Mouse (Mus musculus): ENCODE measurements around the gene Treml1. TPM values are rescaled to one million over a fixed set of nuclear protein-coding genes. Genes with fewer than 3 reads are reported as not detected.

The Treml1 gene
- total RNA-seq, 1 experiment, result 0.40 TPM

GRCm38 (mm10) chr17:48404706-48405105 is 45.0 kb downstream of the Treml1 start:
- no peak overlapping the region for H3K9ac ChIP-seq (ENCODE audit: insufficient read depth, low read depth, low read length, poor library complexity, severe bottlenecking)
- in situ Hi-C loops (cut with MboI; ENCODE audit: low sequenced_read_pairs in 2 of 2, unreplicated experiment in 2 of 2), result no loop called here
- TF ChIP-seq ZNF384 (IDR thresholded peaks at IDR 0.05; ENCODE audit: low read depth, low read length) (no peak), CHD2 (IDR thresholded peaks at IDR 0.05; ENCODE audit: low read depth, low read length) (no peak)

GRCm38 (mm10) chr17:48407154-48407553 is 47.4 kb downstream of the Treml1 start:
- in situ Hi-C loops (cut with MboI; ENCODE audit: low sequenced_read_pairs in 2 of 2, unreplicated experiment in 2 of 2), result no loop called here
- Histone ChIP-seq H3K4me3 (ENCODE audit: insufficient read depth in 1 of 2, low read depth in 1 of 2, low read length in 2 of 2, poor library complexity in 1 of 2, severe bottlenecking in 1 of 2) (no peak overlapping the region), H3K9ac (ENCODE audit: insufficient read depth, low read depth, low read length, poor library complexity, severe bottlenecking) (no peak overlapping the region), H3K36me3 (ENCODE audit: control insufficient read depth, insufficient read depth, low read length, poor library complexity, severe bottlenecking) (peaks cover 7% of the 10 kb centered on the region), H3K9me3 (ENCODE audit: control insufficient read depth, insufficient read depth, low read depth, low read length) (no peaks in the 10 kb centered on the region), H3K4me1 (ENCODE audit: control insufficient read depth in 2 of 2, insufficient read depth in 2 of 2, low read length in 2 of 2, poor library complexity in 1 of 2) (peaks cover 0 to 4% of the 10 kb centered on the region in 2 experiments; a peak in 3 of 4 replicates), H3K27ac (ENCODE audit: insufficient read depth, low read depth, low read length, poor library complexity, severe bottlenecking) (no peak overlapping the region)
- DNase-seq (ENCODE audit: low read depth, low spot score), result no peak
- TF ChIP-seq MAFK (IDR thresholded peaks at IDR 0.05; ENCODE audit: insufficient read depth, low read depth, low read length), result no peak
- no peak for TF ChIP-seq ZNF384 (IDR thresholded peaks at IDR 0.05; ENCODE audit: low read depth, low read length)
- TF ChIP-seq ZC3H11A (IDR thresholded peaks at IDR 0.05; ENCODE audit: borderline replicate concordance, low read depth, low read length), result no peak
- TF ChIP-seq CHD2 (IDR thresholded peaks at IDR 0.05; ENCODE audit: low read depth, low read length), result no peak
- TF ChIP-seq HCFC1 (IDR thresholded peaks at IDR 0.05; ENCODE audit: borderline replicate concordance, insufficient read depth, low read length), result no peak

More at GRCm38 (mm10) chr17:48404706-48405105, 45.0 kb downstream of the Treml1 start:
- Histone ChIP-seq H3K36me3 (ENCODE audit: control insufficient read depth, insufficient read depth, low read length, poor library complexity, severe bottlenecking) (peaks cover 4% of the 10 kb centered on the region), H3K4me1 (ENCODE audit: control insufficient read depth in 2 of 2, insufficient read depth in 2 of 2, low read length in 2 of 2, poor library complexity in 1 of 2) (peaks cover 0 to 4% of the 10 kb centered on the region in 2 experiments; a peak in 2 of 4 replicates), H3K27ac (ENCODE audit: insufficient read depth, low read depth, low read length, poor library complexity, severe bottlenecking) (no peak overlapping the region), H3K9me3 (ENCODE audit: control insufficient read depth, insufficient read depth, low read depth, low read length) (no peaks in the 10 kb centered on the region), H3K4me3 (ENCODE audit: insufficient read depth in 1 of 2, low read depth in 1 of 2, low read length in 2 of 2, poor library complexity in 1 of 2, severe bottlenecking in 1 of 2) (no peak overlapping the region)
- no peak for DNase-seq (ENCODE audit: low read depth, low spot score)

- peak overlapping the region; percentile 98 for H3K9ac ChIP-seq (ENCODE audit: insufficient read depth, low read depth, low read length, poor library complexity, severe bottlenecking)
- H3K9me3 ChIP-seq (ENCODE audit: control insufficient read depth, insufficient read depth, low read depth, low read length), result no peaks in the 10 kb centered on the region
- no peak for TF ChIP-seq CHD2 (IDR thresholded peaks at IDR 0.05; ENCODE audit: low read depth, low read length)
- no peak for TF ChIP-seq HCFC1 (IDR thresholded peaks at IDR 0.05; ENCODE audit: borderline replicate concordance, insufficient read depth, low read length)
- TF ChIP-seq MAFK (IDR thresholded peaks at IDR 0.05; ENCODE audit: insufficient read depth, low read depth, low read length), result no peak
- no peak for TF ChIP-seq ZNF384 (IDR thresholded peaks at IDR 0.05; ENCODE audit: low read depth, low read length)
- TF ChIP-seq ZC3H11A (IDR thresholded peaks at IDR 0.05; ENCODE audit: borderline replicate concordance, low read depth, low read length), result no peak
Measured at GRCm38 (mm10) chr17:48407910-48408525, 48.3 kb downstream of the Treml1 start.

GRCm38 (mm10) chr17:48408526-48409291 is 49.0 kb downstream of the Treml1 start:
- no peak for TF ChIP-seq CHD2 (IDR thresholded peaks at IDR 0.05; ENCODE audit: low read depth, low read length)
- no peak for TF ChIP-seq ZNF384 (IDR thresholded peaks at IDR 0.05; ENCODE audit: low read depth, low read length)
- no peak for TF ChIP-seq MAFK (IDR thresholded peaks at IDR 0.05; ENCODE audit: insufficient read depth, low read depth, low read length)
- no peak for TF ChIP-seq HCFC1 (IDR thresholded peaks at IDR 0.05; ENCODE audit: borderline replicate concordance, insufficient read depth, low read length)
- no peak for TF ChIP-seq ZC3H11A (IDR thresholded peaks at IDR 0.05; ENCODE audit: borderline replicate concordance, low read depth, low read length)
- DNase-seq (ENCODE audit: low read depth, low spot score), result no peak
- H3K4me3 ChIP-seq (ENCODE audit: insufficient read depth in 1 of 2, low read depth in 1 of 2, low read length in 2 of 2, poor library complexity in 1 of 2, severe bottlenecking in 1 of 2), result peak overlapping the region; percentile 84 to 90
- H3K4me1 ChIP-seq (ENCODE audit: control insufficient read depth in 2 of 2, insufficient read depth in 2 of 2, low read length in 2 of 2, poor library complexity in 1 of 2), result peaks cover 0 to 4% of the 10 kb centered on the region in 2 experiments; a peak in 3 of 4 replicates
- no peaks in the 10 kb centered on the region for H3K9me3 ChIP-seq (ENCODE audit: control insufficient read depth, insufficient read depth, low read depth, low read length)
- peak overlapping the region; percentile 97 for H3K27ac ChIP-seq (ENCODE audit: insufficient read depth, low read depth, low read length, poor library complexity, severe bottlenecking)
- peak overlapping the region; percentile 98 for H3K9ac ChIP-seq (ENCODE audit: insufficient read depth, low read depth, low read length, poor library complexity, severe bottlenecking)
- in situ Hi-C loops (cut with MboI; ENCODE audit: low sequenced_read_pairs in 2 of 2, unreplicated experiment in 2 of 2), result no loop called here
- H3K36me3 ChIP-seq (ENCODE audit: control insufficient read depth, insufficient read depth, low read length, poor library complexity, severe bottlenecking), result peaks cover 10% of the 10 kb centered on the region

More at GRCm38 (mm10) chr17:48407910-48408525, 48.3 kb downstream of the Treml1 start:
- peak overlapping the region; percentile 97; the same call in 1 of the 2 replicates for H3K27ac ChIP-seq (ENCODE audit: insufficient read depth, low read depth, low read length, poor library complexity, severe bottlenecking)
- H3K4me3 ChIP-seq (ENCODE audit: insufficient read depth in 1 of 2, low read depth in 1 of 2, low read length in 2 of 2, poor library complexity in 1 of 2, severe bottlenecking in 1 of 2), result peak overlapping the region; percentile 84 to 90
- H3K4me1 ChIP-seq (ENCODE audit: control insufficient read depth in 2 of 2, insufficient read depth in 2 of 2, low read length in 2 of 2, poor library complexity in 1 of 2), result peaks cover 0 to 4% of the 10 kb centered on the region in 2 experiments; a peak in 3 of 4 replicates
- in situ Hi-C loops (cut with MboI; ENCODE audit: low sequenced_read_pairs in 2 of 2, unreplicated experiment in 2 of 2), result no loop called here
- H3K36me3 ChIP-seq (ENCODE audit: control insufficient read depth, insufficient read depth, low read length, poor library complexity, severe bottlenecking), result peaks cover 10% of the 10 kb centered on the region
- no peak for DNase-seq (ENCODE audit: low read depth, low spot score)
